Mouse (Mus musculus) ES-E14 (cell line): ENCODE data around the gene Adgrv1. TPM values are rescaled to one million over a fixed set of nuclear protein-coding genes. Genes with fewer than 3 reads are reported as not detected.

Experiments
- DNase-seq: peaks from one replicate; pipeline ENCODE4 v3.0.0-alpha.2; 2013; ENCODE audit warnings: low read depth, low spot score
- H3K27ac ChIP-seq: 2 replicates; pipeline ENCODE4 v1.5.1; 2012; ENCODE audit warnings: low read depth, mild to moderate bottlenecking, low read length, moderate library complexity, mixed read lengths; ENCODE audit not compliant: poor library complexity, insufficient read depth, severe bottlenecking
- H3K36me3 ChIP-seq: 2 replicates; pipeline ENCODE4 v1.6.1; 2012; ENCODE audit warnings: mild to moderate bottlenecking, low read length, moderate library complexity, mixed read lengths; ENCODE audit not compliant: control insufficient read depth, poor library complexity, insufficient read depth, severe bottlenecking
- H3K4me1 ChIP-seq, 2 experiments: fragments of 150-350 bp in 1 of 2; sonication (generic) in 1 of 2; 2 replicates each; pipeline ENCODE4 v1.6.1; 2012; ENCODE audit warnings: low read length in 2 of 2, mild to moderate bottlenecking in 1 of 2, mixed read lengths in 1 of 2; ENCODE audit not compliant: control insufficient read depth in 2 of 2, insufficient read depth in 2 of 2, poor library complexity in 1 of 2
- H3K4me3 ChIP-seq, 2 experiments: fragments of 150-350 bp in 1 of 2; sonication (generic) in 1 of 2; 2 replicates each; pipeline ENCODE4 v1.5.1; 2012; ENCODE audit warnings: low read length in 2 of 2, low read depth in 1 of 2, mild to moderate bottlenecking in 1 of 2, mixed read lengths in 1 of 2; ENCODE audit not compliant: insufficient read depth in 1 of 2, poor library complexity in 1 of 2, severe bottlenecking in 1 of 2
- H3K9ac ChIP-seq: 2 replicates; pipeline ENCODE4 v1.6.1; 2012; ENCODE audit warnings: low read depth, mild to moderate bottlenecking, low read length, mixed read lengths; ENCODE audit not compliant: poor library complexity, insufficient read depth, severe bottlenecking
- H3K9me3 ChIP-seq: fragments of 150-350 bp; sonication (generic); 2 replicates; pipeline ENCODE4 v1.6.1; 2012; ENCODE audit warnings: low read depth, mild to moderate bottlenecking, low read length; ENCODE audit not compliant: control insufficient read depth, insufficient read depth
- CHD2 ChIP-seq: IDR thresholded peaks from 2 replicates; pipeline ENCODE4 v1.6.1; 2014; ENCODE audit warnings: mild to moderate bottlenecking, low read depth, low read length, inconsistent platforms
- HCFC1 ChIP-seq: IDR thresholded peaks from 2 replicates; pipeline ENCODE4 v1.6.1; 2012; ENCODE audit warnings: low read length, inconsistent platforms, borderline replicate concordance; ENCODE audit not compliant: insufficient read depth
- MAFK ChIP-seq: IDR thresholded peaks from 2 replicates; pipeline ENCODE4 v1.6.1; 2014; ENCODE audit warnings: mild to moderate bottlenecking, low read depth, low read length, inconsistent platforms; ENCODE audit not compliant: insufficient read depth
- ZC3H11A ChIP-seq: IDR thresholded peaks from 2 replicates; pipeline ENCODE4 v1.6.1; 2012; ENCODE audit warnings: low read depth, mild to moderate bottlenecking, inconsistent platforms, low read length, borderline replicate concordance
- ZNF384 ChIP-seq: IDR thresholded peaks from 2 replicates; pipeline ENCODE4 v1.6.1; 2012; ENCODE audit warnings: low read depth, low read length, inconsistent platforms
- in situ Hi-C, 2 experiments: fragments of 600-800 bp; cut with MboI; formaldehyde crosslinking; loops; one replicate each; pipeline ENCODE4 v1.15.1; 2025; ENCODE audit warnings: low sequenced_read_pairs in 2 of 2, inconsistent platforms in 1 of 2; ENCODE audit not compliant: unreplicated experiment in 2 of 2
- total RNA-seq: library from RNA; depleted of rRNA; stranded (reverse); fragments of 300-350 nt; gene quantifications from 2 replicates; pipeline ENCODE4 v1.2.3, GENCODE M21; 2012

Gene Adgrv1
- total RNA-seq, 1 experiment = 22.0 TPM

- no peaks in the 10 kb centered on the region for H3K36me3 ChIP-seq
- H3K4me1 ChIP-seq = no peaks in the 10 kb centered on the region
- H3K27ac ChIP-seq = no peak overlapping the region
- H3K9ac ChIP-seq = no peak overlapping the region
- H3K9me3 ChIP-seq = no peaks in the 10 kb centered on the region
- no peak overlapping the region for H3K4me3 ChIP-seq
- TF ChIP-seq MAFK (no peak), HCFC1 (no peak), ZC3H11A (no peak), CHD2 (no peak), ZNF384 (no peak)
- DNase-seq = no peak
- in situ Hi-C loops = no loop called here
Measured at GRCm38 (mm10) chr13:81385597-81386362, 247.2 kb downstream of the Adgrv1 start.

GRCm38 (mm10) chr13:81381835-81382234, 251.1 kb downstream of the Adgrv1 start:
- H3K9me3 ChIP-seq = no peaks in the 10 kb centered on the region
- H3K9ac ChIP-seq = no peak overlapping the region
- H3K36me3 ChIP-seq = no peaks in the 10 kb centered on the region
- DNase-seq = no peak
- no peak overlapping the region for H3K4me3 ChIP-seq
- no peaks in the 10 kb centered on the region for H3K4me1 ChIP-seq
- in situ Hi-C loops = no loop called here
- H3K27ac ChIP-seq = no peak overlapping the region
- TF ChIP-seq ZC3H11A = no peak
- no peak for TF ChIP-seq CHD2
- no peak for TF ChIP-seq ZNF384
- no peak for TF ChIP-seq HCFC1
- no peak for TF ChIP-seq MAFK

- in situ Hi-C loops = loop anchor here in 1 of 2 experiments (25.0 kb wide), 1 partner anchor 509 kb away; no protein-coding TSS in a partner anchor
- no peaks in the 10 kb centered on the region for H3K9me3 ChIP-seq
- H3K9ac ChIP-seq = no peak overlapping the region
- H3K27ac ChIP-seq = no peak overlapping the region
- no peaks in the 10 kb centered on the region for H3K4me1 ChIP-seq
- DNase-seq = no peak
- no peak for TF ChIP-seq ZNF384
- TF ChIP-seq CHD2 = no peak
- TF ChIP-seq MAFK = no peak
- TF ChIP-seq HCFC1 = no peak
- no peak for TF ChIP-seq ZC3H11A
- no peaks in the 10 kb centered on the region for H3K36me3 ChIP-seq
- H3K4me3 ChIP-seq = no peak overlapping the region
Measured at GRCm38 (mm10) chr13:81370801-81371456, 262.0 kb downstream of the Adgrv1 start.

GRCm38 (mm10) chr13:81370196-81370595, 262.8 kb downstream of the Adgrv1 start:
- Histone ChIP-seq H3K9ac (no peak overlapping the region), H3K36me3 (no peaks in the 10 kb centered on the region), H3K27ac (no peak overlapping the region), H3K9me3 (no peaks in the 10 kb centered on the region), H3K4me1 (no peaks in the 10 kb centered on the region), H3K4me3 (no peak overlapping the region)
- in situ Hi-C loops = loop anchor here in 1 of 2 experiments (25.0 kb wide), 1 partner anchor 508 kb away; no protein-coding TSS in a partner anchor
- DNase-seq = no peak
- TF ChIP-seq CHD2 (no peak), ZC3H11A (no peak), MAFK (no peak), ZNF384 (no peak), HCFC1 (no peak)
